Mouse (Mus musculus) spleen, adult 18-20 months (tissue): ENCODE results near the gene Slc39a10.
A peak's percentile ranks its signal among the peaks of the same experiment; 100 is the strongest.

ENCODE experiments used
- DNase-seq, 2 experiments: peaks; one replicate each; pipeline ENCODE4 v3.0.0; 2022; ENCODE audit warnings: mixed read lengths in 2 of 2

Gene Slc39a10

DNA sequence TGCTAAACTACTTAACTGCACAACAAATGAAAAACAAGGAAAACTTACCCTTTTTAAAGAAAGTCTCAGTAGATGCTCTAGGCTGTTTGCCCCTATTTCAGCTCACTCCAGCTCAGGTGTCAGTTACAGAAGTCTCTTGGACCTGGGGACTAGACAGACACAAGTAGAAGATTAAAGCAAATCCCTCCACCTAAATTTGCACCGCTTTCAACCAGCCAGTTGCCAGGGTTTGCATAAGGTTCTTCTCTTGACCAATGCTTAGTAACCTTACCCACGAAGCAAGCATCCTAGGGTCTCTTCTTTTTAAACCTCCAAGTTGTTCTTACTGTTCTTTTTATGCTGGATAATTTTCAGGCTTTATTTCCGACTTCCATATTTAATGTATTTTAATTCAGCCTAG lies at the start of gene Slc39a10:
Slc39a10 (minus strand) TSS at position 101 of the 400 bp plus-strand sequence.
- DNase-seq = no peak

DNA sequence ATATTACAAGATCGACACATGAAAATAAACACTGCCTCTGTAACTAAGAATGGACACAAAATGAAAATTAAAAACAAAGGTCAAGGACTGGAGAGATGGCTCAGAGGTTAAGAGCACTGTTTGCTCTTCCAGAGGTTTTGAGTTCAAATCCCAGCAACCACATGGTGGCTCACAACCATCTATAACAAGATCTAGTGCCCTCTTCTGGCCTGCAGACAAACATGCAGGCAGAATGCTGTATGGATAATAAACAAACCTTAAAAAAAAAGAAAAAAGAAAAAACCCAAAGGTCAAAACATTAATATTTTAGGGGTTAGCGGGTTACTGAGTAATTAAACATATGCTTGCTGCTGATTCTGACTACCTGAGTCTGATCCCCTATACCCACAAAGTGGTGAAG lies 46.6 kb upstream of the Slc39a10 start:
- no peak for DNase-seq

DNA sequence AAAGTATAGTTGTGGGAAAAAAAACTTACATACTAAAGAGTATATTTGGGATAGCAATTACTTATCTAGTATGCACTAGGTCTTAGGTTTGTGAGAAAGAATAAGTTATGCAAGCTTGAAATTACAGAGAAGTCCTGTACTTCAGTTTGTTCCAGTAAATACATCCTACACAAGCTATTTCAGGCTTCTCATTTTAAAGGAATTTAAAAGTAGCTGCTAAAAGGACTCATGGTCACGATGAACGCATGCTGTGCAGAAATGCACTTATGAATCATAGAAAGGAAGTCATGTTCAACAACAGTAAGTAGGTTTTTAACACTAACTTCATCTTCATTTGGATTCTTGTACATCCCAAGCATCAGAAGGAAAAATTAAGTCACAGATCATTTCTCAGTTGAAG lies 45.0 kb upstream of the Slc39a10 start:
- DNase-seq = no peak

DNA sequence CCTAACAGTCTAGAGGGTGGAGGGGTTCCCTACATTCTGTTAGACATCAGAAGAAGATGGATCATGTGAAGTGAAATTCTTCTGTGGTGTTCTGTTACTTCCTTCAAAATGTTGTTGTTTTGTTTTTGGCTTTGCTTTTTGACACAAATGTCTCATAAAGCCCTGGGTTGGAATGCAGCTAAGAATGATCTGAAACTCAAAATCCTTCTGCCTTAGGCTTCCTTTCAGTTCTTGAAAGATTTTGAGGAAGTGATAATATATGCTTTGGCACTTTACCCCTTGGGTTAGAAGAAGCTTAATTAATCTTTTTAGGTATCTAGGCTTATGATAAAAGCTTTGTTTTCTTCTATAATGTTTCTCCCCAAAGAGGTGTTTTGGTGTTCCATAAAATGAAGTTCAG lies 34.5 kb upstream of the Slc39a10 start:
- no peak for DNase-seq

DNA sequence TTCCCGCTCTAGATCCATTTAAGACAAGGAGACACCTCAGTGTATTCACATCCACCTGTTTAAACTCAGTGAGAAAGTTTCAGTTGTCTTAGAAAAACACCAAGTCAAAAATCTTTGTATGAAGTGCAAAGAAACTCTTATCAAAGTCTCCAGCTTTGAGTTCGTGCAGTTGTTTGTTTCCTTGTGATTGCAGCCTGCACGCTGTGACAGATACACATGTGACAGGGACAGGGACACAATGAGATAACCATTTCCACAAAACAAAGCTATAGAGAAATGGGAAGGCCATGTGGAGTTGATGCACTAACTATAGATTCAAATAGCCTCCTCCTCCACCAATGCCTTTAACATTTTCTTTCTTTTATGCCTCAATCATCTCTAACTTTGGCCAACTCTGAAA lies 33.6 kb upstream of the Slc39a10 start:
- DNase-seq = no peak

DNA sequence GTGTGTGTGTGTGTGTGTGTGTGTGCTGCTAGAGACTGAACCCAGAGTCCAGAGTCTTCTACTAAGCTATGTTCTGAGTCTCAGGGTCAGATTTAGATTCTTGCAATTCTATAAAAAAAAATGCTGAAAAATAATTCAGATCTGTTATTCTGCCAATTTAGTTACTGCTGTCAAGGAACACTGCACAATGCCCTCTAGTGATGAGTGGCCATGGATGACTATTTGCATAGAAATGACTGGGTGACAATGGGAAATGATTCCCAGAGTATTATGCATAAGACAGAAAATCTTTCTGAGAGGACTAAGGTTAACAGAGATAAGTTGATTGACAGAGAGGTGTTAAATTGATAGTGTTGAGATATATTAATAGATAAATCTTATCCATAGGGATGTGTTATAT lies 32.3 kb upstream of the Slc39a10 start:
- no peak for DNase-seq

DNA sequence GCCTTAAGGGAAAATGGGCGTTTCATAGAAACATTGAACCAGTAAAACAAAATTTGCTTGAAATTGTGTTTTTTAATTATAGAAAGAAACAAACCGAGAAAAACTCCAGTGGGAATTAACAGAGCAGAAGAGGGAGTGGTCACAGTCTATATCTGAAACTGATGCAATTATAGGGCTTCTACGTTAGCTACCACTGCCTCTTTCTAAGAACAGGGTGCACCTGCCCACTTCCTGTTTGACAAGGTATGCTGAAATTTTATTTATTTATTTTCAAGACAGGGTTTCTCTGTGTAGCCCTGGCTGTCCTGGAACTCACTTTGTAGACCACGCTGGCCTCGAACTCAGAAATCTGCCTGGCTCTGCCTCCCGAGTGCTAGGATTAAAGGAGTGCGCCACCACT lies 30.3 kb upstream of the Slc39a10 start:
- DNase-seq = no peak

DNA sequence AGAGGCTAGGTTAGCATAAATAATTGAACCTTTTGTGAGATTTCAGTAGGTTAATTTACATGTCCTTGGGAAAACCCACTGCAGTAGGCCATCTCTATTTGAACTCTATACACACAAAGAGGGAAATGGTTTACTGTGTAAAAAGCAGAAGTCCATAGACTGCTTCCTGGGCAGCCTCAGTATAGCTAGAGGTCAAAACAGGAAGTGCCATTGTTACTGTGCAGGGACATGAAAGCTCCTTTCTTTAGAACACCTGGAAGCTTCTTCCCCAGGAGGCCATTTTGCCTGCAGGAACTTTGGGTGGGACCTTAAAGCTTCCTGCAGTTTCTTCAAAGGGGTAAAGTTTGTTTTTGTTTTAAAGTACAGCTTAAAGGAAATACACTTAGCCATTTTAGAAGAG lies 29.0 kb upstream of the Slc39a10 start:
- DNase-seq = peak in 1 of 2 experiments; percentile 24

DNA sequence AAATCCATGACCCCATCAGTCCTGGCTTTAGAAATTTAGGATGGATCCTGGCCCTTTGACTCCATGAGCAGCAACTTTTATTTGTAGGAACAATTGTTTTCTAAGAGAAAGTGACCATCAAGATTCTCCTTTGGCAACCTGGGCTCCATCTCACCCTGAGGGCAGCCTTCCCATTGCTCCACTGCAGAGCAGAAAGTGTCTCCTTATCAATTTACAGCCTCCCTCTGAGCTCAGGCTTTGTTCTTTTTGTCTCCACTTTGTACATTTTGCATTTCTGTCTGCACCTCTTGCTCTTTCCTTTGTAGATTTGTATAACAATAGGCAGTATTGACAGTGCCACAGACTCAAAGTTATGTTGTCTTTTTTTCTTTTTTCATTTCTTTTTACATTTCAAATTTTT lies 23.6 kb upstream of the Slc39a10 start:
- no peak for DNase-seq

DNA sequence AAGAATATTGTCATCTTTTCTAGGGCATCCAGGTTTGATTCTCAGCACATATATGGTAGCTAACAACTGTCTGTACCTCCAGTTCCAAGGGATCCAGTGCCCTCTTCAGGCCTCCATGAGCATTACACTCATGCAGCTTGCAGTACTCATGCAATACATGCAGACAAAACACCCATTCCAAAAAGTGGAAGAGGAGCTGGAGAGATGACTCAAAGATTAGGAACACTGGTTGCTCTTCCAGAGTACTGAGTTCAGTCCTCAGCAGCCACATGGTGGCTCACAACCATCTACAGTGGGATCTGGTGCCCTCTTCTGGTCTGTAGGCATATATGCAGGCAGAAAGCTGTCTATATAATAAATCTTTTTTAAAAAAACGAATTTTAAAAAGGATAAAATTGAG lies 21.7 kb upstream of the Slc39a10 start:
- DNase-seq = no peak

DNA sequence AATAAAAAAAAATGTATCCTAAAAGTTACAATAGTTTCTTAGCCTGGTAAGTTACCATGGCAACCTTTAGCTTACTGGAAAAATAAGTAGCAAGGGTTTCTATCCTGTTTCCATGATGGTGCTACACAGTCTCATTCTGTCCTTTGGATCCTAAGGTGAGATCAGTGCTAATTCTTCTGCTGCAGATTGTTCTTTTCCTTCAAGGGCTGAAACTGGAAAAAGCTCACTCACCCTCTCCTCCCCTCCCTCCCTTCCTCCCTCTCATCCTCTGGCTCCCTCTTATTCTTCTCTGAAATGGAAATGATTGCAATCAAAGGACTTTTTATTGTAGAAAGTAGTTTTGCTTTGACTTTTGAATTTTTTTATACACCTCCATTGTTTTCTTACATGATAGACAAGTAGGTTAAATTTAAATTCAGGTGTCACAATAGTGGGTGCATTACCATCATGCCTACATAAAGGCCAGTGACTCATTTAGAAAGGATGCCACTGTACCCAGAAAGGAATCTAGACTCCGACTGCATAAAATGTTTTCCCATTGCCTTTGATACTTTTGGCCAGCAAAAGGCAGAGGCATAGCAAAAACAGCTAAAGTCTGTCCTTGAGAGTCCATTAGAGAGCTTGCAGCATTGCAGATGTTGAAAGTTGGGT lies 20.0 kb upstream of the Slc39a10 start:
- no peak for DNase-seq

DNA sequence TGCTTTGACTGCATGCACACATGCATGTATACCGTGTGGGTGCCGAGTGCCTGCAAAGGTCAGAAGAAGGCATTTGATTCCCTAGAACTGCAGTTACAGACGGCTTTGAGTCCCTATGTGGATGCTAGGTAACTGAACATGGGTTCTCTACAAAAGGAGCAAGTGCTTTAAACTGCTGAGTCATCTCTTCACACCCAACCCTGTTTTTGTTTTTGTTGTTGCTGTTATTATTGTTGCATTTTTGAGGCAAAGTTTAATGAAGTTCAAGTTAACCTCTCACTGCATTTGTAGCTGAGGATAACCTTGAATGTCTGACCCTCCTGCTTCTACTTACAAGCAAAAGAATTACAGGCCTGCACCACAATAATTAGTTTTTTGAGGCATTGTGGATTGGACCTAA lies 17.5 kb upstream of the Slc39a10 start:
- no peak for DNase-seq

DNA sequence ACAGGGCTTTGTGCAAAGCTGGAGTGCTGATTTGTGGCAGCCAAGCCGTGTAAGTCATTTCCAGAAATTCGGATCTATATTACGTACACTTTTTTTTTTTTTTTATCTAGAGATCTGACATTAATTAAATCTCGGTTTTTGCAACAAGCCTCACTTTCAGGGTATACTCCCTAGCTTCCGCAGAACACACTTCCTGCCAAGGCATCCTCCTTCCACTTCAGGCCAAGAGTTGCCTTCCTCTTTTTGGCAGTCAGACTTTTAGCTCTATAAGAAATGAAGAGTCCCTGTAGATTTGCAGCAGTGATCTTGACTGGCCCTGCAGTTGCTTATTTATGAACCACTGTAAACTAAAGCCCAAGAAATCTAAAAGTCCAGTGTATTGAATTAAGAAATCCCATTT lies 13.1 kb upstream of the Slc39a10 start:
- no peak for DNase-seq

DNA sequence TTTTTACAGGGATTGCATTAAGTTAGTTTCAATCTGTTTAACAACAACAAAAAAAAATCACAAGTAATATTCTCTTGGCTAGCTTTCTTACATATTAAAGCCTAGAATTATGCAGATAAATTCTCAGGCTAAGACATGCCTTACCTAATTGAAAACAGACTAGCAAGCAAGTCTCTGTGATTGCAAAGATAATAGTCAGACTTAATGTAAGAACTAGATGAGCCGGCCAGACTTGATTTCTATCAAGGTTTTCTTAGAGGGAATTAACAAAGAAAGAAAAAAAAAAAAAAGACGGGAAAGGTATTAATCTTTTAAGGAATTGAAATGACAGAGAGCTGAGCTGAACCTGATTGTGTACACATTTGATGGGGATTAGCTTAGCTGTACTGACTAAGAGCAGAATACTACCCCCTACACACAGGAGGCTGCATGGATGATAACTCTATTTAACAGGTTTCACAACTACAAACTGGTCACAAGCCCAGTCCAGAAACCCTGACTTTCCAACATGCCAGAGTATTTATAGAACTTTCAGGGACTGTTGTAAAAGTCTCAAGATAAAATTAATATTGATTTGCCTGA lies 9.5 kb upstream of the Slc39a10 start:
- DNase-seq = no peak

DNA sequence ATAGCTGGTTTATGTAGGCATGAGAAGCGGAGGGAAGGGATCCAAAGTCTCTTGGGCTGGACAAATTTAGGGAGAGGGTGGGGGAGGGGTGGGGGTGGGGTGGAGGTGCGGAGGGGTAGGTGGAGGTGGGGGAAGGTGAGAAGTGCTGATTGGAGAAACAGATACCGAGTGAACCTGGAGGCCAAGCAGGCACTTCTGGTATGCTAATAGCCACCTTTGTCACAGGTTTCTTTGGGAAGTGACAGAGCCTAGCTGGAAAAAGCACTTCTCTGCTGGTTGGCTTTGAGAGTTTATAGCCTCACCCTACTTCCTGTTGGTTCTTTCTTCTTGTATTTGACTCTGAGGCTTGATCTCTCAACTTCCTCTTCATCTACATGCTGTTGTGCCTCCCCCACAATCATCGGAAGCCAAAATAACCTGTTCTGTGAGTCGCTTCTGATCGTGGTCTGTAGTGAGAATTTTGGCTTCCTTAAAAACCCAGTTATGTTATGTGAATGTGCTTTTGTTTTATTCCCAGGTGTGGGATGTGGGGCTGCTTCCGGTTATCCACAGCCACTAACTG lies 1.7 kb upstream of the Slc39a10 start:
- DNase-seq = peak in 1 of 2 experiments; percentile 16

DNA sequence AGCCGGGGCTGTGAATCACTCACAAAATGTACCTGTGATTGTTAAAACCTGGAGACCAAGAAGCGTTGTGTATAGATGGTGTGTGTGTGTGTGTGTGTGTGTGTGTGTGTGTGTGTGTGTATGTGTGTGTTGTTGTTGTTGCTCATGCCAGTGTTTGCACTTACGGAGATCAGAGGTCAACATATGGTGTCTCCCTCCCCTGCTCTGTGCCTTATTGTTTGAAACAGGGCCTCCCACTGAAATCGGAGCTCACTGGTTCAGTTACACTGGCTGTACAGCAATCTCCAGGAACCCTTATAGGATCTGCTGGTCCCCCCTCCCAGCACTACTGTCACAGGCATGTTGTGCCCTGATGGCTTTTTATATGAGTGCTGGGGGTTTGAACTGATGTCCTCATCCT lies 3.9 kb downstream of the Slc39a10 start:
- DNase-seq = no peak

DNA sequence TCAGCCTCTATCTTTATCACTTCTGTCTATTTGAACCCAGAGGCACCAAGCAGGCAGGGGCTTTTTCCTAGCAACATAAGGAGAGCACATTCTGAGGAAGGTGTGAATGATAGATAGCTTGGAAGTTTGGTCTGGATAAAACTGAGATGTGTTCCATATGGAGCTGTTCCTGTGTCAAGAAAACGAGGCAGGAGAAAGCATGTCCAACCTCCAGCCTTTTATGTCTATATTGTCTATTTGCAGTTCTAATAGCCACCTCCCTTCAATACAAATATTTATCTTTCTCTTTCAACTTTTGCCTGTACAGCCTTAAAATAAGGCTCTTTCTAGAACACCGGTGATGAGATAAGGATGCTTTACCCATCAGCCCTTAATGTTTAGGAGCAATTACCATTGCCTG lies 4.3 kb downstream of the Slc39a10 start:
- no peak for DNase-seq

DNA sequence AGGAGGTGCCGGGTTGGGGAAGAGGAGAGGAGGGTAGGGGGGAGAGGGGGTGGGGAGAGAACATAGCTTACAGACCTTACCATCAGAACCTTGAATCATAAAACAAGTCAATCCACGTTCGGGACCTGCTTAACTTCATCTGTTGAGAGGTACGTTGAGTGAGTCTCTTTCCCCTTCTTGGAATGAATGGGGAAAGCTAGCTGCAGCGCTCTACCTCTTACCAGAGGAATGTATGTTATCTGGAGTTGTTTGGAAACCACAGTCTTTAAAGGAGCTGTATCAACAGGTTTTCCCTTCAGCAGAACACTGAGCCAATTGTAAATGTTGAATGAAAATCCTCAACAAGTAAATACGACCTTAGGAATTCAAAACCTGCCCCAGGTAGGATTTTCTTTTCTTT lies 4.7 kb downstream of the Slc39a10 start:
- no peak for DNase-seq

DNA sequence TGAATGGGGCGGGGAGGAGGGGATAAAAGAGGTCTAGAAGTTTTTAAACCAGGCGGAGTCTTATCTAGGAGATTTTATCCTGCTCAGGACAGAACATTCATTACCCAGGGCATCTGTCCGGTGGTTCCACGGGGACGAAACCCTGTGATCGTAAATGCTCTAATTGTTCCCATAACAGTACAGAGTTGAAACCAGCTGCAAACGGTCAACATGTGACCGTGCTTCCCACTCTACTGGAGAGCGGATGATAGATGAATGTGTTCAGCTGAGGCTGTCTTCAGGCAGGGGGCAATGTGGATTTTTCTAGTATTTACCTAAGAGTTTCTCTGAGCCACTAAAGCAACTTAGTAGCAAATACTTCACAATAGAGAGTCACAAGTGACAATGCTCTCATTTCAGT lies 6.6 kb downstream of the Slc39a10 start:
- DNase-seq = no peak

DNA sequence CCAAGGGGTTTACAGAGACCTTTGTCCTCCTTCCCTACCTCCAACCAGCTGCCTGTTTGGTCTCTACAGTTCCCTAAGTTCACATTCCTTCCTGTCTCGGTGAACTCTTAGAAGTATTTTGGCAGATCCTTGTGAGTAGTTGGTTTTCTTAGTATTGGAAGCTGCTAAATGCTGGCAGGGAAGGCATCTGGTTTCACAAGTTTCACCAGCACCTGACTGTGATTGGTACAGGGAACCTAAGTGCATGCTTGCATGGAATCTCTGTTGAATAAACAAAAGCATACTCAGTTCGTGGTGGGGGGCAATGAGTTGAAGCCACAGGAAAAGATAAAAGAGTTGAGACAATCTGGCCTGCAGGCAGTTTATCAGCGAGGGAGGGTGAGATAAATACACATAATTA lies 7.4 kb downstream of the Slc39a10 start:
- no peak for DNase-seq

DNA sequence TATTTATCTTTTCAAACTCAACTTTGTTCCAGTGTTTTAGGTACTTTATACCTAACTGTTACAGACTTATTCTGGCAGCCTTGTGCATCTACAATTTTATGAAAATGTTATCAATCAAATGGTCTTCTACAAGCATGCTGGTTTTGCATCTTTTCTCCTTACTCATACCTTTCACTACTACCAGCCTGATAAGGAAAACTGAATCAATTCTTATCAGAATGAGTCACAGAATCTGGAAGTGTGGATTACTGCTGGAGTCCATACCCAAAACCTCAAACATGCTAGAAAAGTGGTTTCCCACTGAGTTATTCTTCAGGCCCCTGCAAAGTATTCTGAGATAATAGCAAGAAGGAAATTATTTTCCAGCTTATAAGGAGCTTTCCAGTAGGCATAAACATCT lies 12.7 kb downstream of the Slc39a10 start:
- no peak for DNase-seq

DNA sequence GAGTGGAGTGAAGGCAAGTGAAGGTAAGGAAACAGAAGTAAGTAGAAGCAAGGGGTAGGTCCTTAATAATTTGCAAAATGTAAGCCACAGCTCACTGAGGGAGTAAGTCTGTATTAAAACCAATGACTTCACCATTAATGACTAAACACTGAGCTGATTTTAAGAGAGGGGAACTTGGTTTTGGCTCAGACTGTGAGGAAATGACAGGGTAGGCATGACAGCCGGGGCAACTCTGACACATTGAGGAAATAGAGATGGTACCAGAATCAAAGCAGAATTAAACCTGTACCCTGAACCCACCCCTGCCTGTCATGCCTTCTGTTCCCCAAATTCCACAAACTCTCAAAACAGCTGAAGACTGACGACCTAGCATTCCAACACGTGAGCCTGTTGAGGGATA lies 18.9 kb downstream of the Slc39a10 start:
- DNase-seq = no peak

DNA sequence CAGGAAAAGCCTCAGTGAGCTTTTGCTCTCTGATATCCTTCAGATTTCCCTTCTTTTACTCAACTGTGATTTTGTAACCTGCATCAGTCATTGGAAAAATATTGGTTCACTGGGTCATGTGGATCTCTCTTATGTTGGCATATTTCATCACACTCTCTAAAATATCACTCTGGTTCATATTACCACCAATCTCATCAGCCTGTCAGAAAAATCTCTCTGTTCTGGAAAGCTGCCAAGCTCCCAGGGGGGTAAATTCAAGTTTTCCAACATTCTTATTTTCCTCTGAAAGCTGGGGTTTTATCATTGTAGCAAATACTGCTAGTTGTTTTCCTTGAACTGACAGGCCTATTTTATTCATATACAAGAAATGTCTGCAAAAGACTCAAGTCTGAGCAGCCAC lies 22.9 kb downstream of the Slc39a10 start:
- no peak for DNase-seq

DNA sequence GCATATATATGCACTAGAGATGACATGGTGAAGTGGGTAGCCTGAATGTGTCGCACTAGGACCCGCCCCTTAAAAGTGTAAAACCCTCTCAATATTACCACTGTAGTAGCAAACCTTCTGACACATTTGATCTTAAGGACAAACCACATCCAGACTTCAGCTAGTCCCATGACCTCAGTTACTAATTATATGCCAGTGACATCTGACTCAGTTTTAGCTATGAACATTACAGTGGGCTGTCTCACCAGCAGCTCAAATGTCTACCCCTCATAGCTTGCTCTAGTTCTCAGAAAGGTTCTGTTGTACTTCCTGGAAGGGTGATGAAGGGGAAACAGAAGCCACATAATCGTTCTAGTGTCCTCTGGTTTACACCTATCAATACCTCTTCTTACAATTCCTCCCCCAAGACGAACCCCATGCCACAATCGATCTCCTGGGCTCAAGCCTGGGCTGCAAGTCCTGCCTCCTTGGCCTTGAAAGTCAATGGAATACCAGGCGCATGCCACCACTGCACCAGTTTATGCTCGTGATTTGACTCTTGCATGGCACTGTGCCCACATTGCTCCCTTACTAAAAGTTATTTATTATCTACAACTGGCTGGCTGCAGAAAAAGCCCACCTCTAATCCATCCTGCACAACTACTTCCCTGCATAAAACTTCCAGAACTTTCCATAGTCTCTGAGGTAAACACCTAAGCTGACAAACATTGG lies 28.3 kb downstream of the Slc39a10 start:
- DNase-seq = no peak
